ENCODE assay signal across 8 mouse cellular contexts in the genomic region with DNA sequence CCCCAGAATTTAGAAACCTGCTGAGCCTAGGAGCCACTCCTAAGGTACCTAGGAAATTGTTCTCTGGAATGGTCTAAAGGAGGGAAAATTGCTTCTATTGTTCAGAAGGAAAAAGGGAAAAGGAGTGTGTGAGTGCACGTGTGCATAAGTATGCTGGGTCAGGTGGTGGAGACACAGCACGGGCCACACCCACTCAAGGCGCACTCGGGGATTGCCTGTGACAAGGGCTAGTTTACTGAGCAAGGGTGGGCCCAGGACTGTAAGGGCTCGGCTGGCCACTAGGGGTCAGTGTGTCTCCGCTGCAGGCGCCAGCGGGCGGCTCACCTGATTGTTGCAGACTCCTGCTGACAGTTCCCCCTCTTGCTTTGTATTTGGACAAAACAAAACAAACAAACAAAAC. TPM values are rescaled to one million over a fixed set of nuclear protein-coding genes. Genes with fewer than 3 reads are reported as not detected.
A peak's percentile ranks its signal among the peaks of the same experiment; 100 is the strongest.
DNase-seq lines count a peak whose midpoint lies in the region; ATAC-seq lines count a peak whose summit lies in the region.

No protein-coding gene starts in this region.

- DNase-seq in adipocyte (ENCODE audit: low spot score) = peak; percentile 56
- peak; percentile 84 for DNase-seq in embryo, embryonic 10 days (ENCODE audit: low spot score)
- DNase-seq in gastrocnemius, postnatal 10 days = peak; percentile 89
- peak; percentile 90 for DNase-seq in induced T-regulatory cell, adult 2 months (ENCODE audit: low read depth)
- peak; percentile 57 to 67 for DNase-seq in left cerebral cortex, adult 8-10 months (ENCODE audit: low spot score in 2 of 2)
- DNase-seq in right cerebral cortex, adult 18-20 months = peak; percentile 80
- DNase-seq in urinary bladder, adult 2 months (ENCODE audit: low spot score) = peak; percentile 73

- peak; percentile 93 for ATAC-seq in megakaryocyte, adult 5-6 weeks (ENCODE audit: poor library complexity, severe bottlenecking)

RNA-seq across cellular contexts. Expression of gene Gm525, which starts 26.8 kb away (rescaled TPM):
- total RNA-seq in gastrocnemius, postnatal 10 days (2021) = not detected
- total RNA-seq in left cerebral cortex, adult 8-10 months (2022) = not detected
- total RNA-seq in megakaryocyte, adult 5-6 weeks (2015) = not detected in 2 replicates
- not detected in 2 replicates for total RNA-seq in megakaryocyte, adult 5-6 weeks (2017)
- 0.18 and 0.72 TPM in 2 replicates for polyA plus RNA-seq in urinary bladder, adult 2 months (2012; rRNA removed)

RNA-seq across cellular contexts. Expression of gene Dgke, which starts 33.8 kb away (rescaled TPM):
- total RNA-seq in gastrocnemius, postnatal 10 days (2021) = 1 to 10 TPM; 4.5 to 5.4 TPM
- total RNA-seq in left cerebral cortex, adult 8-10 months (2022) = 10 to 100 TPM; 50.3 to 60.2 (median 53.3) TPM
- total RNA-seq in megakaryocyte, adult 5-6 weeks (2015) = 1.1 and 1.3 TPM in 2 replicates
- 2.6 and 2.7 TPM in 2 replicates for total RNA-seq in megakaryocyte, adult 5-6 weeks (2017)
- polyA plus RNA-seq in urinary bladder, adult 2 months (2012; rRNA removed) = 5.7 and 6.4 TPM in 2 replicates

Comparison
In these comparisons a context has a peak if more than half of its experiments do, and no peak if none do; other contexts are left out.
1. Peak in every context shown above with its lines: DNase-seq and ATAC-seq.
2. RNA of gene Dgke, which starts 33.8 kb away (total RNA-seq): 50.3 to 60.2 TPM in left cerebral cortex, adult 8-10 months; 4.5 to 5.4 TPM in gastrocnemius, postnatal 10 days and 1.1 to 2.7 TPM in megakaryocyte, adult 5-6 weeks; every median in the first group is over 4 times any median in the second.